13 mouse cellular contexts compared by ENCODE assay signal in the genomic region with DNA sequence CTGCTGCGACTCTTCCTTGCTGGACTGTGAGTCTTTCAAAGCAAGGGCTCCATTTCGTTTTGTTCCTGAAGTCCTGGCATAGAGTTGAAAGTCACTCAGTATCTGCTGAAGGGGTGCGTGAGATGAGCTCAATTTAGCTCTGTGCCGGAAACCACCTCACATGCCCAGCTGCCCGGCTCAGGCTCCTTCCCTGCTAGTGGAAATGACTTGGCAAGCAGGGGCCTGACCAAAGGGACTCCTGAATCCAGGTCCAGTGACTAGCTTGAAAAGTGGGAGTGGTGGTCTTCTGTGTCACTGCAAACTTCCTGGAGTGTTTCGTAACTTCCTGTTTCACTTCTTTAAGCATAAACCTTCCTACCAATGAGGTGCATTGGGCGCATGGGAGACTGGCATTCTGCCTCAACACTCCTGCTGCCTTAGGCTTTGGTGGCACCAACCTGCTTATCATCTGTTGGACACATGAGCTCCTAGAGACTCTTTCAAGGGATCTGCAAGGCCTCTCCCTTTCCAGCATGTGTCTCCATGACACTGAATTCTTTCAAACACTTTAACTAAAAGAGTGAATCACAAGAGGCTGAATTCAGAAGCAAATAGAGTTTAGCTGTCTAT. TPM values are rescaled to one million over a fixed set of nuclear protein-coding genes. Genes with fewer than 3 reads are reported as not detected.
A peak's percentile ranks its signal among the peaks of the same experiment; 100 is the strongest.
DNase-seq lines count a peak whose midpoint lies in the region; ATAC-seq and TF ChIP-seq lines count a peak whose summit lies in the region.
"Had no signal": no experiment of that assay in that cellular context is flagged by ENCODE, and none has a peak within 500 bp of the region (broad histone marks: within the 10 kb centered on the region; RNA-seq: fewer than 3 reads in every experiment).

No protein-coding gene starts in this region.

- H3K4me3 ChIP-seq in liver, postnatal 0 days (ENCODE audit: low read depth, low read length) = no peak overlapping the region
- H3K4me3 ChIP-seq in liver, embryonic 11.5 days (ENCODE audit: low read depth, low read length) = no peak overlapping the region
- no peak overlapping the region for H3K4me3 ChIP-seq in heart, embryonic 14.5 days (ENCODE audit: control insufficient read depth in 1 of 2, insufficient read depth in 1 of 2, low read depth in 1 of 2, low read length in 2 of 2)
- H3K4me3 ChIP-seq: midbrain, embryonic 12.5 days; neural tube, embryonic 13.5 days had no signal

- ATAC-seq in liver, postnatal 0 days = peak; percentile 36; the same call in 1 of the 2 replicates
- ATAC-seq in liver, embryonic 11.5 days (replicated peaks; ENCODE audit: low FRiP score) = no peak
- no peak for ATAC-seq in heart, embryonic 14.5 days (ENCODE audit: insufficient number of reproducible peaks, insufficient read depth, low FRiP score, low read depth)
- ATAC-seq in megakaryocyte progenitor cell, adult 5-6 weeks (replicated peaks; ENCODE audit: poor library complexity) = peak; percentile 91
- ATAC-seq: intestine, embryonic 16.5 days had no signal

- no peak for TF ChIP-seq CTCF in liver, postnatal 0 days (IDR thresholded peaks at IDR 0.05; ENCODE audit: low read depth)

- H3K36me3 ChIP-seq in liver, postnatal 0 days (replicated peaks; ENCODE audit: insufficient read depth, low read length) = peaks cover 5% of the 10 kb centered on the region
- H3K36me3 ChIP-seq in liver, embryonic 11.5 days (ENCODE audit: control insufficient read depth, insufficient read depth, low read length) = no peaks in the 10 kb centered on the region
- H3K36me3 ChIP-seq in heart, embryonic 14.5 days (ENCODE audit: control insufficient read depth, insufficient read depth, low read length) = no peaks in the 10 kb centered on the region
- H3K36me3 ChIP-seq: midbrain, embryonic 12.5 days; neural tube, embryonic 13.5 days had no signal

- no peak for DNase-seq in liver, postnatal 0 days
- DNase-seq in liver, embryonic 11.5 days (ENCODE audit: low spot score) = no peak
- DNase-seq in brain, adult 2 months (ENCODE audit: low read depth, low spot score) = peak; percentile 48
- DNase-seq in frontal cortex, postnatal 10 days (ENCODE audit: low spot score in 2 of 2) = no peak
- no peak for DNase-seq in Muller cell, postnatal 12 days (ENCODE audit: inconsistent ontology term)
- DNase-seq: right cerebral cortex, postnatal 14 days had no signal

- no peaks in the 10 kb centered on the region for H3K27me3 ChIP-seq in liver, postnatal 0 days (ENCODE audit: insufficient read depth, low read length)
- no peaks in the 10 kb centered on the region for H3K27me3 ChIP-seq in liver, embryonic 11.5 days (replicated peaks; ENCODE audit: control insufficient read depth, insufficient read depth, low read length)
- H3K27me3 ChIP-seq in heart, embryonic 14.5 days (ENCODE audit: control insufficient read depth, insufficient read depth, low read length) = no peaks in the 10 kb centered on the region
- H3K27me3 ChIP-seq: midbrain, embryonic 12.5 days; neural tube, embryonic 13.5 days had no signal

- H3K9me3 ChIP-seq in liver, postnatal 0 days (ENCODE audit: low read length) = no peaks in the 10 kb centered on the region
- H3K9me3 ChIP-seq in liver, embryonic 11.5 days (ENCODE audit: control insufficient read depth, low read length) = no peaks in the 10 kb centered on the region
- no peaks in the 10 kb centered on the region for H3K9me3 ChIP-seq in heart, embryonic 14.5 days (ENCODE audit: control insufficient read depth, low read length)
- H3K9me3 ChIP-seq: G1E; midbrain, embryonic 12.5 days; neural tube, embryonic 13.5 days had no signal

- 0 out of 2 replicates have a peak, but pooled peaks cover 3% of the 10 kb centered on the region for H3K4me1 ChIP-seq in liver, postnatal 0 days (ENCODE audit: insufficient read depth)
- H3K4me1 ChIP-seq in liver, embryonic 11.5 days (replicated peaks; ENCODE audit: control insufficient read depth, insufficient read depth, low read length) = peaks cover 9% of the 10 kb centered on the region; the same call in 1 of the 2 replicates
- peaks cover 36 to 41% of the 10 kb centered on the region in 2 experiments for H3K4me1 ChIP-seq in heart, embryonic 14.5 days (ENCODE audit: control insufficient read depth in 2 of 2, insufficient read depth in 2 of 2, low read length in 2 of 2)

- no peak overlapping the region for H3K4me2 ChIP-seq in liver, postnatal 0 days (ENCODE audit: low read depth, low read length)
- H3K4me2 ChIP-seq in liver, embryonic 11.5 days = no peak overlapping the region
- no peak overlapping the region for H3K4me2 ChIP-seq in heart, embryonic 14.5 days (ENCODE audit: low read length)
- H3K4me2 ChIP-seq: midbrain, embryonic 12.5 days; neural tube, embryonic 13.5 days had no signal

- WGBS in liver, postnatal 0 days (ENCODE audit: insufficient replicate concordance) = 67% methylated on average over 7 of the region's 7 CpGs
- WGBS in liver, embryonic 11.5 days = 75% methylated on average over 7 of the region's 7 CpGs
- WGBS in heart, embryonic 14.5 days = 58% methylated on average over 7 of the region's 7 CpGs

- peak overlapping the region; percentile 34 for H3K27ac ChIP-seq in liver, postnatal 0 days (ENCODE audit: low read depth)
- H3K27ac ChIP-seq in liver, embryonic 11.5 days (ENCODE audit: low read depth, low read length) = no peak overlapping the region; the same call in 1 of the 2 replicates
- H3K27ac ChIP-seq in heart, embryonic 14.5 days (replicated peaks in 1 of 2; ENCODE audit: control insufficient read depth in 1 of 2, insufficient read depth in 1 of 2, low read depth in 2 of 2, low read length in 2 of 2) = peak overlapping the region; percentile 41 to 89
- H3K27ac ChIP-seq: midbrain, embryonic 12.5 days; neural tube, embryonic 13.5 days; stomach, postnatal 0 days had no signal

- H3K9ac ChIP-seq in liver, postnatal 0 days (replicated peaks) = no peak overlapping the region
- no peak overlapping the region for H3K9ac ChIP-seq in liver, embryonic 11.5 days (ENCODE audit: low read depth, low read length)
- H3K9ac ChIP-seq in heart, embryonic 14.5 days (ENCODE audit: low read length) = 0 out of 2 replicates have a peak overlapping the region, but pooled peaks have one; percentile 28
- H3K9ac ChIP-seq: midbrain, embryonic 12.5 days; neural tube, embryonic 13.5 days had no signal

- no peak for TF ChIP-seq EP300 in liver, postnatal 0 days (IDR thresholded peaks at IDR 0.05; ENCODE audit: low read depth)

RNA-seq across cellular contexts. Expression of a gene that starts 9.7 kb away (rescaled TPM):
- 8.3 and 9.1 TPM in 2 replicates for polyA plus RNA-seq in liver, postnatal 0 days (2015; fragmentation: Nextera tagmentation; extraction: Ambion mirVana)
- polyA plus RNA-seq in liver, embryonic 11.5 days (2014; fragmentation: Nextera tagmentation; extraction: Ambion mirVana) = 8.5 and 9.2 TPM in 2 replicates
- 1.5 and 1.9 TPM in 2 replicates for polyA plus RNA-seq in heart, embryonic 14.5 days (2014; fragmentation: Nextera tagmentation; extraction: Ambion mirVana)
- total RNA-seq in megakaryocyte progenitor cell, adult 5-6 weeks (2015) = 40.9 and 44.1 TPM in 2 replicates
- total RNA-seq in megakaryocyte progenitor cell, adult 5-6 weeks (2017) = 75.9 and 85.8 TPM in 2 replicates

RNA-seq across cellular contexts. Expression of a gene that starts 15.7 kb away (rescaled TPM):
- polyA plus RNA-seq in liver, postnatal 0 days (2015; fragmentation: Nextera tagmentation; extraction: Ambion mirVana) = 1.3 and 1.5 TPM in 2 replicates
- 0.15 and 0.48 TPM in 2 replicates for polyA plus RNA-seq in liver, embryonic 11.5 days (2014; fragmentation: Nextera tagmentation; extraction: Ambion mirVana)
- polyA plus RNA-seq in heart, embryonic 14.5 days (2014; fragmentation: Nextera tagmentation; extraction: Ambion mirVana) = 2.9 and 3.1 TPM in 2 replicates
- total RNA-seq in megakaryocyte progenitor cell, adult 5-6 weeks (2015) = 5.7 and 8.8 TPM in 2 replicates
- 1.9 and 9.7 TPM in 2 replicates for total RNA-seq in megakaryocyte progenitor cell, adult 5-6 weeks (2017)

RNA-seq across cellular contexts. Expression of a gene that starts 23.9 kb away (rescaled TPM):
- polyA plus RNA-seq in liver, postnatal 0 days (2015; fragmentation: Nextera tagmentation; extraction: Ambion mirVana) = 4.8 and 6.2 TPM in 2 replicates
- polyA plus RNA-seq in liver, embryonic 11.5 days (2014; fragmentation: Nextera tagmentation; extraction: Ambion mirVana) = 11.1 and 12.8 TPM in 2 replicates
- polyA plus RNA-seq in heart, embryonic 14.5 days (2014; fragmentation: Nextera tagmentation; extraction: Ambion mirVana) = 12.9 and 13.4 TPM in 2 replicates
- 5.1 and 6.5 TPM in 2 replicates for total RNA-seq in megakaryocyte progenitor cell, adult 5-6 weeks (2015)
- total RNA-seq in megakaryocyte progenitor cell, adult 5-6 weeks (2017) = 11.8 and 14.0 TPM in 2 replicates

RNA-seq across cellular contexts. Expression of a gene that starts 38.9 kb away (rescaled TPM):
- 6.5 and 9.7 TPM in 2 replicates for polyA plus RNA-seq in liver, postnatal 0 days (2015; fragmentation: Nextera tagmentation; extraction: Ambion mirVana)
- 4.1 and 5.2 TPM in 2 replicates for polyA plus RNA-seq in liver, embryonic 11.5 days (2014; fragmentation: Nextera tagmentation; extraction: Ambion mirVana)
- 6.1 and 7.2 TPM in 2 replicates for polyA plus RNA-seq in heart, embryonic 14.5 days (2014; fragmentation: Nextera tagmentation; extraction: Ambion mirVana)
- 0.10 and 0.89 TPM in 2 replicates for total RNA-seq in megakaryocyte progenitor cell, adult 5-6 weeks (2015)
- total RNA-seq in megakaryocyte progenitor cell, adult 5-6 weeks (2017) = 0.10 and 0.46 TPM in 2 replicates

Comparison
In these comparisons a context has a peak if more than half of its experiments do, and no peak if none do; other contexts are left out.
1. ATAC-seq: peak in liver, postnatal 0 days (single experiment) and megakaryocyte progenitor cell, adult 5-6 weeks (single experiment); none in liver, embryonic 11.5 days (single experiment) and heart, embryonic 14.5 days (single experiment).